Mouse (Mus musculus): ENCODE measurements around the gene Rbm47. TPM values are rescaled to one million over a fixed set of nuclear protein-coding genes. Genes with fewer than 3 reads are reported as not detected.

Gene Rbm47
- polyA plus RNA-seq (2011; ENCODE audit: insufficient read length, low read depth, missing spikeins): 1.1 and 1.2 TPM in 2 replicates

DNA sequence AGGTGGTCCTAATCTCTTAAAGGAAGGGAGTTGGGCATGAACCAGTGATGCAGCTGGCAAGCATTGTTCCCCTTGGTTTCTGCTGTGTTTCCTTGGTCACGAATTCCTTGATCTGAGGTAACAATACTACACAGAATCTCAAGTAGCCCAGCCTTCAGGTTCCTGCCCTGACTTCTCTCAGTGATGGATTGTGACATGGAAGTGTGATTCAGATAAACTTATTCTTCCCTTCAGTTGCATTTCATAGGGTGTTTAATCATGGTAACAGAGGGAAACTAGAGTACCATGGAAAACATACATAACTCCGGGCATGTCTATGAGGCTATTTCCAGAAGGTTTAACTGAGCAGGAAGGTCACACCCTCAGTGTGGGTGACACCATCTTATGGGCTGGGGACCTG, at the start of gene Rbm47:
Gene Rbm47 (minus strand): TSS at position 101 of the 400 bp plus-strand sequence.
- Histone ChIP-seq H3K27ac (ENCODE audit: insufficient read depth, low read length) (no peak within 1 kb of the TSS), H3K4me1 (ENCODE audit: control insufficient read depth, insufficient read depth, low read length) (no peaks in the 10 kb centered on the region)

DNA sequence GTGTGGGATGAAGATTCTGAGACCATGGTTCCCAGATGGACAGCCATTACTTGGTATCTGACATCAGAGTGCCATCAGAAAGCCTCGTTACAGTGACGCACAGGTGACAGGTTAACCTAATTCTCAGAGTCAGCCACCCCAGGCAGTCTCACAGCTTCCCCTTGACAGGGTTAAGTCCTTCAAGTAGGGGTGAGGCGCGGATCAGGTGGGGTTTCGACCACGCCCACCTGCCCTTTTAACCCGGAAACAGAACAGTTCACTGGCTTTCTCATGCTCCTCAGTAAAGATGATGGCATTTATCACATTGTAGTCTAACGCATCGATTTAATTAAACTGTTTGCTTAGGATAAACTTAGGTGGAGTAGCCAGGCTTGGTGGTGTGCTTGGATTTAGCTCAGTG, 47.7 kb upstream of the Rbm47 start:
- peaks cover 2% of the 10 kb centered on the region for H3K4me1 ChIP-seq (ENCODE audit: control insufficient read depth, insufficient read depth, low read length)
- H3K4me3 ChIP-seq (ENCODE audit: insufficient read depth, low read length): no peak overlapping the region
- H3K27ac ChIP-seq (ENCODE audit: insufficient read depth, low read length): no peak overlapping the region
- TF ChIP-seq POLR2A (IDR thresholded peaks at IDR 0.05; ENCODE audit: low read depth, low read length) (no peak), CTCF (IDR thresholded peaks at IDR 0.05; ENCODE audit: borderline replicate concordance, insufficient read depth, low read length) (no peak)

More for the DNA sequence above, at the start of gene Rbm47:
- H3K4me3 ChIP-seq (ENCODE audit: insufficient read depth, low read length): no peak within 1 kb of the TSS
- TF ChIP-seq CTCF (IDR thresholded peaks at IDR 0.05; ENCODE audit: borderline replicate concordance, insufficient read depth, low read length): no peak
- TF ChIP-seq POLR2A (IDR thresholded peaks at IDR 0.05; ENCODE audit: low read depth, low read length): no peak

DNA sequence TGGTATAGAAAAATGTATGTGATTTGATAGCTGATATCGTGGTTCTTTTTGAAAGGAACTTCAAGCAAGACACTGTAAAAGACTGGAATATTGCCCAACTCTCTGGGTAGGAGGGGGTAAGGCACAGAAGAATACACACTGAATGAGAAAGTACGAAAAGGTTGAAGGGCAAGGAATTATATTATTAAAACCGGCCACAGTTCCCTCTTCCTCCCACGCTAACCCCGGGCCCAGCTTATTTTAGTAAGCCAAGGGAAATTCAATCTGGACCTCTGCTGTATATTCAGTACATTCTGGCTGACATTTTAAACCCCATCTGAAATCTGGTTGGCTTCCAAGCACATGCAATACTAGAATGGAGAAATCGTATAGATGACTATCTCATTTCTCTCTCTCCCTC, 46.8 kb upstream of the Rbm47 start:
- no peak for TF ChIP-seq CTCF (IDR thresholded peaks at IDR 0.05; ENCODE audit: borderline replicate concordance, insufficient read depth, low read length)
- no peak for TF ChIP-seq POLR2A (IDR thresholded peaks at IDR 0.05; ENCODE audit: low read depth, low read length)
- Histone ChIP-seq H3K27ac (ENCODE audit: insufficient read depth, low read length) (no peak overlapping the region), H3K4me1 (ENCODE audit: control insufficient read depth, insufficient read depth, low read length) (peaks cover 2% of the 10 kb centered on the region), H3K4me3 (ENCODE audit: insufficient read depth, low read length) (no peak overlapping the region)

DNA sequence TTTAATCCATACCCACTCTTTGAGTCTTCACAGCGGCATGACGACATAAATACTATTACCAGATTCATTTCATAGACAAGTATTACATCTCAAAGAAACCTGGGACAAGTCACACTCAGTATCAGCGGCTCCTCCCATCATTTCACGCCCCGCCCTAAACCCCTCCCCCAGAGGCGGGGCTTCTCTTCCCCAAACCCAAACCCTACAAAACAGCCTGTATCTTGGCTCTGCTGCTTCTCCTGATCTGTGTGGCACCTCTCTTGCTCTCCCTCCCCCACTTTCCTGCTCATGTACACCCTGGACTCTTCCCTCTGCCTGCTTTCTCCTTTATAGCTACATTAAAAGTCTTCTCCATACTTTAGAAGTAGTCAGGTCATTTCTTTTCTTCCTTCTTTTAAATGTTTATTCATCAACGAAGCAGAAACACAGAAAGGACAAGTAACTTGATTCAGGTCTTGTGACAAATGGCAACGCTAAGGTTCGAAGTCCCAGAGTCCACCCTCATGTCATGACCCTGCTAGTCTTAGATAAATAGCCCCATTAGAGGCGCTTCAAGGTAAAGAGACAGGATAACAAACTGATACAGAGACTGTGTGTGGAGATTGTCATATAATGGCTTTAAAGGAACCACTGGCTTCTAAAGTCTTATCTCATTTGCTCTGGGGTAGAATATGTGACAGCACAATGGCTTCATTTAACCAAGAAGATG, 42.8 kb upstream of the Rbm47 start:
- Histone ChIP-seq H3K4me3 (ENCODE audit: insufficient read depth, low read length) (no peak overlapping the region), H3K4me1 (ENCODE audit: control insufficient read depth, insufficient read depth, low read length) (peaks cover 2% of the 10 kb centered on the region), H3K27ac (ENCODE audit: insufficient read depth, low read length) (no peak overlapping the region)
- TF ChIP-seq CTCF (IDR thresholded peaks at IDR 0.05; ENCODE audit: borderline replicate concordance, insufficient read depth, low read length) (no peak), POLR2A (IDR thresholded peaks at IDR 0.05; ENCODE audit: low read depth, low read length) (no peak)

DNA sequence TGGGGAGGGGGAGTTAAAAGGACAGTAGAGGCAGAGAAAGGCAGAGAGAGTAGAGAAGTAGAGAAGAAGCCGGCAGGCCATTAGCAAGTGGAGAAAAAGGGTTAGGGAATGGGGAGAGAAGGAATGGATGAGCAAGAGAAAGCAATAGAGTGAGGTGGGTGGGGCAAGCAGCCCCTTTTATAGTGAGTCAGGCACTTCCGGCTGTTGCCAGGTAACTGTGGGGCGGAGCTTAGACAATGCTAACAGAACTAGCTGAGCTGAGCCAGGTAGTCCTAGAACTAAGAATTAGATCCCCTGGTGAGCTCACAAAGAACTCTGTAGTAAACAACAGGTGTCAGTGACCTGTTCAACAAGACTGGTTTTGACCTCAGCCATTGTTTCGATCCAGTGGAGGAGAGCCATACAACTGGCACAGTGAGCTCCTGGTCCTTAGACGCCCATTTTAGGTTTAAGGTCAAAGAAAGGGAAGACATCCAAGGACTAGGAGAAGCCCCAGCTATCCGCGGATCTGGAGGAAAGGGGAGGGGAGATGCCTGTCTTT, 41.5 kb upstream of the Rbm47 start:
- H3K4me1 ChIP-seq (ENCODE audit: control insufficient read depth, insufficient read depth, low read length): no peaks in the 10 kb centered on the region
- no peak overlapping the region for H3K4me3 ChIP-seq (ENCODE audit: insufficient read depth, low read length)
- TF ChIP-seq CTCF (IDR thresholded peaks at IDR 0.05; ENCODE audit: borderline replicate concordance, insufficient read depth, low read length): no peak
- H3K27ac ChIP-seq (ENCODE audit: insufficient read depth, low read length): no peak overlapping the region

DNA sequence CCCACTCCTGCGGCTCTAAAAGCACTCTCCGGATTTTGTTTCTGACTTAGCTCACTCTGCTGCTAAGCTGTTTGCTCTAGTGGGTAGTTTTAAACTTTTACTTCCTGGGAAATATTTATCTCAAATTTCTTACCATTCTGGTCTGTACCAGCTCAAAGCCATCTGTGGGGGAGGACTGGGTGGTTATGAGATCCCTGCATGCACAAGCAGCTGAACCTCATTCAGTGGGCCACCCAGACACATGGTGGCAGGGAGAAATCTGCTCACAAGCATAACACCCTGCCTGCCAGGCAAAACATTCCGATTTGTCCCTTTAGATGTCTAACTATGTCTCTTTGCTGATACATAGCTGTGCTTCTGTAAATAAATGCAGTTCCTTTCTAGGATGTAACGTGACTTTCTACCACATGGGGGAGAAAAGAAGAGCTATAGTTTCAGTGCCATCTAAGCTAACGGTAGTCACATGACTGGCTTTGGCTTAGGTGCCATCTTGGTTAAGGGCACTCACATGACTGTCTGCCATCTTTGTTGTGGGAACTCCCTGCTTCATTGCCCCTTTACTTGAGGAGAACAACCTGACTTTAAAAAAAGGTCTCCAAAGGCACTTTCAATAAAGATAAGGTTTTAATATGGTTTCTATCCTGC, 36.7 kb upstream of the Rbm47 start:
- H3K27ac ChIP-seq (ENCODE audit: insufficient read depth, low read length): no peak overlapping the region

DNA sequence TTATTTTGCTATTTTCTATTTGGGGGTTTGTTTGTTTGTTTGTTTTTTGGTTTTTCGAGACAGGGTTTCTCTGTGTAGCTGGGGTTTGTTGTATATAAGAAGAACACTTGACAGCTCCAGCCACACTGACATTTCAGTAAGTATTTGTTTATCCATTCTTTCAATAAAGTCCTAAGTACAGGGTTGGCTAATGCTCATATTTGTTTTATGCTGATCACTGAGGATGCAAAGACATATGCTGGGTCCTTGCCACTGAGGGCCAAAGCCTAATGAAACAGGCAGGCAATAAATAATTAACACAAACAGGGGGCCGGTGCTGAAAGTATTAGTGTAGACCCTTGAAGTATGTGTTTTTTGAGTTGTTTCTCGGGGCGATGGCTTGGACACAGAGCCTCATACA, 32.0 kb upstream of the Rbm47 start:
- Histone ChIP-seq H3K4me3 (ENCODE audit: insufficient read depth, low read length) (no peak overlapping the region), H3K27ac (ENCODE audit: insufficient read depth, low read length) (no peak overlapping the region), H3K4me1 (ENCODE audit: control insufficient read depth, insufficient read depth, low read length) (no peaks in the 10 kb centered on the region; the same call in 1 of the 2 replicates)
- TF ChIP-seq CTCF (IDR thresholded peaks at IDR 0.05; ENCODE audit: borderline replicate concordance, insufficient read depth, low read length): no peak
- TF ChIP-seq POLR2A (IDR thresholded peaks at IDR 0.05; ENCODE audit: low read depth, low read length): no peak

More for the DNA sequence above, 36.7 kb upstream of the Rbm47 start:
- no peaks in the 10 kb centered on the region for H3K4me1 ChIP-seq (ENCODE audit: control insufficient read depth, insufficient read depth, low read length)
- TF ChIP-seq POLR2A (IDR thresholded peaks at IDR 0.05; ENCODE audit: low read depth, low read length): no peak
- no peak for TF ChIP-seq CTCF (IDR thresholded peaks at IDR 0.05; ENCODE audit: borderline replicate concordance, insufficient read depth, low read length)
- no peak overlapping the region for H3K4me3 ChIP-seq (ENCODE audit: insufficient read depth, low read length)

DNA sequence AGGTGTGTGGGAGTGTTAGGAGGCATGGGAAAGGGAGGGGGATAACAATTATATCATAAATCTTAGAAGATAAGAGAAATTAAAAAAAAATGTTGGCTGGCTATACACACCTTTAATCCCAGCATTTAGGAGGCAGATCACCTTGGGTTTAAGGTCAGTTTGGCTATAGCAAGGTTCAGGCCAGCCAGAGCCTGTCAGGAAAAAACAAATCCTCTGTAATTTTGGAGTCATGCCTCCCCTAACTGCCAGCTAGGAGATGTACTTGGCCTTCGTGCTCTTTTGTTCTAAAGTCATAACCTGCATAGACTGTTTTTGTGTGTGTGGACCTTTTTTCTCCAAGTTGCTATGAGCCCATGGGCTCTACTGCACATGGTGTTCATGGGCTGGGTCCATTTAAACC, 30.5 kb upstream of the Rbm47 start:
- H3K4me3 ChIP-seq (ENCODE audit: insufficient read depth, low read length): no peak overlapping the region
- no peak overlapping the region for H3K27ac ChIP-seq (ENCODE audit: insufficient read depth, low read length)
- peaks cover 2% of the 10 kb centered on the region for H3K4me1 ChIP-seq (ENCODE audit: control insufficient read depth, insufficient read depth, low read length)
- no peak for TF ChIP-seq POLR2A (IDR thresholded peaks at IDR 0.05; ENCODE audit: low read depth, low read length)
- no peak for TF ChIP-seq CTCF (IDR thresholded peaks at IDR 0.05; ENCODE audit: borderline replicate concordance, insufficient read depth, low read length)

DNA sequence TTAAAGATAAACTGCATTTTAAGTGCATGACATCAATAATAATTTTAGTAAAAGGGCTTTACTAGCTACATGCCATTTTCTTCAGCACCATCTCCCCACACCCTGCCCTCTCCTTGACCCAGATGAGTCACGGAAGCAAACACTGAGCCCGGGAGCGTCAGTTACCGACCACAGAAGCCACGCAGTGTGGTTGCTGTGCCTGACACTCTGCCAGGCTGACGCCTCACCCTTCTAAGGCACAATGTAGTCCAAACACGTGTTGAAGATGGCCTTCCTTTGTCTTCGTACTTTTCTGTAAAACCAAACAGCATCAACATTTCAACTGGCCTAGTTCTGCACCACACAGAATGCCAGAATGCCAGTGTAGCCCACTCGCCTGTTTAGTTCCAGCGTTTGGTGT, 27.1 kb upstream of the Rbm47 start:
- Histone ChIP-seq H3K27ac (ENCODE audit: insufficient read depth, low read length) (no peak overlapping the region), H3K4me3 (ENCODE audit: insufficient read depth, low read length) (no peak overlapping the region), H3K4me1 (ENCODE audit: control insufficient read depth, insufficient read depth, low read length) (peaks cover 2% of the 10 kb centered on the region)
- TF ChIP-seq CTCF (IDR thresholded peaks at IDR 0.05; ENCODE audit: borderline replicate concordance, insufficient read depth, low read length): no peak
- TF ChIP-seq POLR2A (IDR thresholded peaks at IDR 0.05; ENCODE audit: low read depth, low read length): no peak

DNA sequence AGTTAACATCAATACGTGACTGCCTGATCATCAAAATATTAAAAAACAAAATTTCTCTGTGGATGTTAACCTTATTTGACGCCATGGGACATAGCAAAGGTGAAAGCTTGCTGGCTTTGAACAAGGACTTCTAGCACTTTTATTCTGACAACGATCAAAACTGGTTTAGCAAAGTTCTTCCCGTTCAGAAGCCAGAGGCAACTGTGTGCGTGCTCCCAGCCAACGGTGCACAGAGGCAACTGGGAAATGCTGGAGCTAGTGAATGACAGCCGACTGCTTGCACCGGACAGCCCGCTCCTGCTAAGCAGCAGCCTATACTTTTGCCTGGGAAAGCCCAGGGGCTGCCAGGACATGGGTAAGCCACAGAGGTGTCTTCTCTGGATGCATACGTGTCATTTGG, 22.4 kb upstream of the Rbm47 start:
- TF ChIP-seq CTCF (IDR thresholded peaks at IDR 0.05; ENCODE audit: borderline replicate concordance, insufficient read depth, low read length) (no peak), POLR2A (IDR thresholded peaks at IDR 0.05; ENCODE audit: low read depth, low read length) (no peak)
- no peak overlapping the region for H3K4me3 ChIP-seq (ENCODE audit: insufficient read depth, low read length)

More for the DNA sequence above, 22.4 kb upstream of the Rbm47 start:
- H3K27ac ChIP-seq (ENCODE audit: insufficient read depth, low read length): no peak overlapping the region
- H3K4me1 ChIP-seq (ENCODE audit: control insufficient read depth, insufficient read depth, low read length): peaks cover 2% of the 10 kb centered on the region

Data from embryonic fibroblast, embryonic 13.5 days (primary cell).